Mouse (Mus musculus) CH12.LX (cell line): ENCODE data around the gene Osbpl6. TPM values are rescaled to one million over a fixed set of nuclear protein-coding genes. Genes with fewer than 3 reads are reported as not detected.

ENCODE experiments used
- DNase-seq: peaks from one replicate; pipeline ENCODE4 v3.0.0-alpha.2; 2013; ENCODE audit errors: extremely low read depth
- H3K27ac ChIP-seq: 2 replicates; pipeline ENCODE4 v1.5.1; 2012; ENCODE audit warnings: low read depth, mild to moderate bottlenecking, control low read depth, moderate library complexity; ENCODE audit not compliant: insufficient read depth
- H3K27me3 ChIP-seq: replicated peaks from 2 replicates; pipeline ENCODE3; 2012; ENCODE audit warnings: inconsistent platforms
- H3K36me3 ChIP-seq, 2 experiments: replicated peaks in 1 of 2; 2 replicates each; pipeline versions ENCODE3 to v1.6.1; 2012; ENCODE audit warnings: inconsistent platforms in 1 of 2, low read length in 1 of 2, mild to moderate bottlenecking in 1 of 2, mixed read lengths in 1 of 2, moderate library complexity in 1 of 2; ENCODE audit not compliant: control insufficient read depth in 1 of 2, insufficient read depth in 1 of 2
- H3K4me1 ChIP-seq, 2 experiments: 2 replicates each; pipeline ENCODE4 v1.6.1; 2012; ENCODE audit warnings: inconsistent platforms in 1 of 2, moderate library complexity in 1 of 2; ENCODE audit not compliant: insufficient read depth in 2 of 2, control insufficient read depth in 1 of 2
- H3K4me2 ChIP-seq: 2 replicates; pipeline ENCODE4 v1.6.1; 2012; ENCODE audit warnings: low read depth, mild to moderate bottlenecking, control low read depth; ENCODE audit not compliant: poor library complexity, insufficient read depth, severe bottlenecking
- H3K4me3 ChIP-seq, 3 experiments: fragments of 150-350 bp in 1 of 3; sonication (generic) in 1 of 3; replicated peaks in 1 of 3; 2 replicates each; pipeline versions ENCODE3 to v1.5.1; 2011 to 2012; ENCODE audit warnings: low read depth in 2 of 3, low read length in 2 of 3, mild to moderate bottlenecking in 2 of 3, moderate library complexity in 2 of 3, control low read depth in 1 of 3, improper control_type of control experiment in 1 of 3, inconsistent platforms in 1 of 3, mixed read lengths in 1 of 3; ENCODE audit not compliant: poor library complexity in 1 of 3
- H3K79me2 ChIP-seq: replicated peaks from 2 replicates; pipeline ENCODE4 v1.6.1; 2012; ENCODE audit warnings: mild to moderate bottlenecking, moderate library complexity; ENCODE audit not compliant: control insufficient read depth, poor library complexity, insufficient read depth, severe bottlenecking; ENCODE audit errors: extremely low read depth
- H3K9ac ChIP-seq: 2 replicates; pipeline ENCODE4 v1.6.1; 2012; ENCODE audit warnings: low read depth, mild to moderate bottlenecking, control low read depth, moderate library complexity; ENCODE audit not compliant: insufficient read depth
- H3K9me3 ChIP-seq: replicated peaks from 2 replicates; pipeline ENCODE3; 2012; ENCODE audit warnings: low read length, inconsistent platforms, mixed read lengths
- BHLHE40 ChIP-seq: IDR thresholded peaks from 2 replicates; pipeline ENCODE4 v1.6.1; 2011; ENCODE audit warnings: mild to moderate bottlenecking, low read depth, low read length, improper control_type of control experiment
- CHD2 ChIP-seq: IDR thresholded peaks from 2 replicates; pipeline ENCODE4 v1.6.1; 2011; ENCODE audit warnings: low read length, improper control_type of control experiment
- CTCF ChIP-seq, 2 experiments: IDR thresholded peaks in 1 of 2; conservative IDR thresholded peaks in 1 of 2; 2 replicates each; pipeline ENCODE4 v1.5.1; 2011 to 2012; ENCODE audit warnings: low read depth in 2 of 2, low read length in 2 of 2, improper control_type of control experiment in 1 of 2, inconsistent platforms in 1 of 2, mild to moderate bottlenecking in 1 of 2, moderate library complexity in 1 of 2
- ELF1 ChIP-seq: IDR thresholded peaks from 2 replicates; pipeline ENCODE4 v1.6.1; 2014; ENCODE audit warnings: low read depth, mild to moderate bottlenecking, inconsistent platforms, low read length, improper control_type of control experiment
- ETS1 ChIP-seq: conservative IDR thresholded peaks from 2 replicates; pipeline ENCODE4 v1.6.1; 2012; ENCODE audit warnings: low read depth, mild to moderate bottlenecking, inconsistent platforms, low read length, improper control_type of control experiment, moderate library complexity
- GABPA ChIP-seq: IDR thresholded peaks from 2 replicates; pipeline ENCODE4 v1.6.1; 2012; ENCODE audit warnings: low read depth, low read length, improper control_type of control experiment, inconsistent platforms; ENCODE audit not compliant: insufficient replicate concordance
- HCFC1 ChIP-seq: IDR thresholded peaks from 2 replicates; pipeline ENCODE4 v1.6.1; 2012; ENCODE audit warnings: low read depth, mild to moderate bottlenecking, inconsistent platforms, low read length, improper control_type of control experiment
- IRF4 ChIP-seq: IDR thresholded peaks from 2 replicates; pipeline ENCODE4 v1.6.1; 2014; ENCODE audit warnings: low read depth, mild to moderate bottlenecking, inconsistent platforms, low read length, improper control_type of control experiment
- JUND ChIP-seq: conservative IDR thresholded peaks from 2 replicates; pipeline ENCODE4 v1.6.1; 2011; ENCODE audit warnings: low read depth, low read length, improper control_type of control experiment
- KAT2A ChIP-seq: IDR thresholded peaks from 2 replicates; pipeline ENCODE4 v1.6.1; 2012; ENCODE audit warnings: low read length, improper control_type of control experiment, inconsistent platforms; ENCODE audit not compliant: insufficient replicate concordance
- MAFK ChIP-seq: IDR thresholded peaks from 2 replicates; pipeline ENCODE4 v1.6.1; 2011; ENCODE audit warnings: low read length, improper control_type of control experiment; ENCODE audit not compliant: insufficient replicate concordance
- MAX ChIP-seq: IDR thresholded peaks from 2 replicates; pipeline ENCODE4 v1.6.1; 2011; ENCODE audit warnings: low read length, improper control_type of control experiment
- MAZ ChIP-seq: IDR thresholded peaks from 2 replicates; pipeline ENCODE4 v1.6.1; 2012; ENCODE audit warnings: low read depth, mild to moderate bottlenecking, inconsistent platforms, low read length, improper control_type of control experiment, moderate library complexity
- MEF2A ChIP-seq: IDR thresholded peaks from 2 replicates; pipeline ENCODE4 v1.6.1; 2014; ENCODE audit warnings: low read depth, mild to moderate bottlenecking, inconsistent platforms, low read length, improper control_type of control experiment, borderline replicate concordance
- MXI1 ChIP-seq: IDR thresholded peaks from 2 replicates; pipeline ENCODE4 v1.6.1; 2011; ENCODE audit warnings: mild to moderate bottlenecking, low read depth, low read length, improper control_type of control experiment
- NELFE ChIP-seq: IDR thresholded peaks from 2 replicates; pipeline ENCODE4 v1.6.1; 2011; ENCODE audit warnings: low read depth, low read length, improper control_type of control experiment
- NRF1 ChIP-seq: IDR thresholded peaks from 2 replicates; pipeline ENCODE4 v1.6.1; 2014; ENCODE audit warnings: low read depth, mild to moderate bottlenecking, inconsistent platforms, low read length, improper control_type of control experiment, moderate library complexity
- PAX5 ChIP-seq: IDR thresholded peaks from 2 replicates; pipeline ENCODE4 v1.6.1; 2012; ENCODE audit warnings: low read length, inconsistent platforms, mixed read lengths
- POLR2A ChIP-seq: IDR thresholded peaks from 2 replicates; pipeline ENCODE4 v1.6.1; 2011; ENCODE audit warnings: low read depth, mild to moderate bottlenecking, improper control_type of control experiment, low read length
- POLR2AphosphoS2 ChIP-seq: IDR thresholded peaks from 2 replicates; pipeline ENCODE4 v1.6.1; 2011; ENCODE audit warnings: low read depth, low read length, improper control_type of control experiment
- RAD21 ChIP-seq: IDR thresholded peaks from 2 replicates; pipeline ENCODE4 v1.6.1; 2011; ENCODE audit warnings: low read depth, mild to moderate bottlenecking, low read length, improper control_type of control experiment, moderate library complexity
- SIN3A ChIP-seq: IDR thresholded peaks from 2 replicates; pipeline ENCODE4 v1.6.1; 2012; ENCODE audit warnings: low read length, improper control_type of control experiment, inconsistent platforms
- SMC3 ChIP-seq: IDR thresholded peaks from 2 replicates; pipeline ENCODE4 v1.6.1; 2011; ENCODE audit warnings: low read depth, low read length, improper control_type of control experiment
- TBP ChIP-seq: conservative IDR thresholded peaks from 2 replicates; pipeline ENCODE4 v1.6.1; 2011; ENCODE audit warnings: low read depth, low read length, improper control_type of control experiment
- TCF12 ChIP-seq: IDR thresholded peaks from 2 replicates; pipeline ENCODE4 v1.6.1; 2014; ENCODE audit warnings: low read depth, mild to moderate bottlenecking, inconsistent platforms, low read length, improper control_type of control experiment
- UBTF ChIP-seq: IDR thresholded peaks from 2 replicates; pipeline ENCODE4 v1.6.1; 2012; ENCODE audit warnings: low read depth, mild to moderate bottlenecking, inconsistent platforms, low read length, improper control_type of control experiment, moderate library complexity
- USF1 ChIP-seq: IDR thresholded peaks from 2 replicates; pipeline ENCODE4 v1.6.1; 2014; ENCODE audit warnings: low read depth, mild to moderate bottlenecking, inconsistent platforms, low read length, improper control_type of control experiment
- ZC3H11A ChIP-seq: IDR thresholded peaks from 2 replicates; pipeline ENCODE4 v1.6.1; 2012; ENCODE audit warnings: low read depth, mild to moderate bottlenecking, inconsistent platforms, low read length, improper control_type of control experiment
- ZMIZ1 ChIP-seq: IDR thresholded peaks from 2 replicates; pipeline ENCODE4 v1.6.1; 2012; ENCODE audit warnings: low read depth, mild to moderate bottlenecking, inconsistent platforms, low read length, improper control_type of control experiment
- ZNF384 ChIP-seq: IDR thresholded peaks from 2 replicates; pipeline ENCODE4 v1.6.1; 2012; ENCODE audit warnings: low read depth, low read length, improper control_type of control experiment, inconsistent platforms
- dilution Hi-C: fragments of 300-500 bp; cut with MboI; formaldehyde crosslinking; loops from 2 replicates; pipeline ENCODE4 v1.14.3; 2020; ENCODE audit warnings: low sequenced_read_pairs; ENCODE audit not compliant: extremely low pct_unique_long_range_greater_than_20kb, extremely low pct_ligation_motif_present
- in situ Hi-C: fragments of 300-500 bp; cut with MboI; formaldehyde crosslinking; loops from 3 replicates; pipeline ENCODE4 v1.14.3; 2019; ENCODE audit warnings: low sequenced_read_pairs, low pct_ligation_motif_present, low pct_unique_long_range_greater_than_20kb, mixed read lengths
- polyA plus RNA-seq: library from polyadenylated mRNA; unstranded; fragments of >175 nt; gene quantifications from 2 replicates; pipeline ENCODE4 v1.2.1, GENCODE M21; 2012; ENCODE audit warnings: low read depth; ENCODE audit not compliant: insufficient read length
- total RNA-seq, 2 experiments: library from RNA; depleted of rRNA; stranded (reverse); fragments of 300-350 nt in 1 of 2; fragments of >200 nt in 1 of 2; gene quantifications; 2 replicates each; pipeline ENCODE4 v1.2.3; 2012 to 2014

Gene Osbpl6
- total and polyA plus RNA-seq, 3 experiments, result 0.19 to 0.60 (median 0.38) TPM

GRCm38 (mm10) chr2:76369821-76370655 lies 36.3 kb upstream of the Osbpl6 start, which contains the start of gene Rbm45:
Rbm45 (plus strand) TSS chr2:76369984.
- peaks cover 31% of the 10 kb centered on the region for H3K79me2 ChIP-seq
- TF ChIP-seq ZC3H11A (no peak), TCF12 (peak; percentile 85), SMC3 (peak; percentile 35), BHLHE40 (peak; percentile 14; the same call in 1 of the 2 replicates), CTCF (conservative IDR thresholded peaks at IDR 0.05 in 1 of 2, IDR thresholded peaks at IDR 0.05 in 1 of 2; ENCODE audit: low read depth in 2 of 2, low read length in 2 of 2) (peak; percentile 43 to 88), ELF1 (peak; percentile 99), TBP (no peak; the same call in 1 of the 2 replicates), PAX5 (no peak), KAT2A (peak; percentile 81; the same call in 1 of the 2 replicates), RAD21 (no peak; the same call in 1 of the 2 replicates), USF1 (no peak), JUND (no peak), GABPA (peak; percentile 82), NELFE (peak; percentile 64), UBTF (peak; percentile 66; the same call in 1 of the 2 replicates), SIN3A (peak; percentile 95), HCFC1 (peak; percentile 89), ZMIZ1 (no peak), ZNF384 (peak; percentile 34; the same call in 1 of the 2 replicates), POLR2A (peak; percentile 82), MXI1 (peak; percentile 93), ETS1 (peak; percentile 22; the same call in 1 of the 2 replicates), MAX (peak; percentile 63; the same call in 1 of the 2 replicates), MAFK (0 out of 2 replicates have a peak, but pooled peaks have one; percentile 39), MEF2A (peak; percentile 76), IRF4 (peak; percentile 49; the same call in 1 of the 2 replicates), POLR2AphosphoS2 (no peak), MAZ (no peak), NRF1 (no peak), CHD2 (no peak)
- peak within 1 kb of the TSS; percentile 79 for H3K9ac ChIP-seq
- H3K36me3 ChIP-seq, result peaks cover 14 to 35% of the 10 kb centered on the region in 2 experiments
- H3K4me3 ChIP-seq, result peak within 1 kb of the TSS; percentile 78 to 97 (median 89)
- peak within 1 kb of the TSS; percentile 17 for H3K27ac ChIP-seq
- H3K4me1 ChIP-seq, result peaks cover 2 to 49% of the 10 kb centered on the region in 2 experiments; a peak in 2 of 4 replicates
- no peaks in the 10 kb centered on the region for H3K27me3 ChIP-seq
- in situ Hi-C loops (loop anchor here (5.0 kb wide), 1 partner anchor 227 kb away; no protein-coding TSS in a partner anchor), dilution Hi-C loops (no loop called here)
- H3K4me2 ChIP-seq, result peak within 1 kb of the TSS; percentile 98
- peak; percentile 92 for DNase-seq
- H3K9me3 ChIP-seq, result no peaks in the 10 kb centered on the region
